In the genomic region with DNA sequence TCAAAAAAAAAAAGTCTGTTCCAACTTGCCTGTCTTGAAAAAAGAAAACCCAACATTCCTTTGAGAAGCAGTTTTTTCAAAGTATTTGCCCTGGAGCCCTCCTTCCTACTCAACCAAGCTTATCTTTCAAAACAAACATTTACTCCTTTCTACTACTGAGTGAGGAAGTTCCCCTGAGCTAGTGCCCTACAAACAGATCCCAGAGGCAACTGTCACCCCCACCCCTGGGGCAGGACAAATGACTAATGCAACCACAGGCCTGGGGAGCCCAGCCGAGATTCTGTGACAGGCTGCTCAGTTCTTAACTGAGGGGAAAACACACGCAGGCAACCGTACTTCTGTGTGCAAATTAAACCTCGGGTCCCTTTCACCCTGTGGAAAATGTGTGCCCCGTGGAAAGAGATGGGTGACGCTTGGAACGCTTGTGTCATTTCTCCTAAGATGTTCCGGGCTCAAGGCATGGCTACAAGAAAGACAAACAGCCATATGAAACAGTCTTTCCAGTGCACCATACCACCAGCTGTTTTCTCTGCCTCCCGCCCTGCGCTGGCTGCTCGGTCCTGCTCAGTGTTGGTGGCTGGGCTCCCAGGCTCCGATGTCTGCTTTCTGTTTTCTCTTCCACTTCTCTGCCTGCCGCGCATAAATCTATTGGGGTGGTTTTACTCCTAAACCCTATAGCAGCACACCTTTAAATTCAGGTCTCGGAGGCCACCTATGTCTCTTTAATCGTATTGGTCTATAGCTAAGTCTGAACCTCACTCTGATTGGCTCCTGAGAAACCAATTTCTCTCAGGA, we compare ENCODE assay signal across 1 mouse cellular context.
A peak's percentile ranks its signal among the peaks of the same experiment; 100 is the strongest.
TF ChIP-seq lines count a peak whose summit lies in the region.

No protein-coding gene starts in this region.

TF ChIP-seq in MEL, 35 proteins besides CTCF, POLR2A, EP300 and RAD21 (continued from another document):
- TF ChIP-seq SMC3 (IDR thresholded peaks at IDR 0.05; ENCODE audit: low read depth, low read length) (0 out of 2 replicates have a peak, but pooled peaks have one; percentile 10), NRF1 (IDR thresholded peaks at IDR 0.05; ENCODE audit: insufficient read depth, low read depth, low read length, poor library complexity, severe bottlenecking) (no peak), SIN3A (IDR thresholded peaks at IDR 0.05; ENCODE audit: low read length) (0 out of 2 replicates have a peak, but pooled peaks have one; percentile 49), MAX (IDR thresholded peaks at IDR 0.05; ENCODE audit: low read length) (no peak), TBP (IDR thresholded peaks at IDR 0.05; ENCODE audit: low read depth, low read length) (no peak), GABPA (IDR thresholded peaks at IDR 0.05; ENCODE audit: low read depth, low read length) (no peak), UBTF (IDR thresholded peaks at IDR 0.05; ENCODE audit: borderline replicate concordance, insufficient read depth, low read depth, low read length) (no peak), TCF12 (IDR thresholded peaks at IDR 0.05; ENCODE audit: low read depth, low read length) (0 out of 2 replicates have a peak, but pooled peaks have one; percentile 19), BHLHE40 (IDR thresholded peaks at IDR 0.05; ENCODE audit: borderline replicate concordance, low read depth, low read length) (no peak), ZNF384 (IDR thresholded peaks at IDR 0.05; ENCODE audit: low read depth, low read length) (peak; percentile 71), ZKSCAN1 (IDR thresholded peaks at IDR 0.05; ENCODE audit: low read depth, low read length) (no peak), KAT2A (conservative IDR thresholded peaks at IDR 0.05; ENCODE audit: low read depth, low read length) (no peak), NELFE (IDR thresholded peaks at IDR 0.05; ENCODE audit: low read depth, low read length) (no peak), USF2 (IDR thresholded peaks at IDR 0.05; ENCODE audit: borderline replicate concordance in 1 of 2, insufficient read depth in 1 of 2, low read depth in 1 of 2, low read length in 2 of 2) (no peak), TAL1 (IDR thresholded peaks at IDR 0.05; ENCODE audit: low read length) (peak; percentile 3; the same call in 1 of the 2 replicates), MAFK (IDR thresholded peaks at IDR 0.05; ENCODE audit: borderline replicate concordance, low read depth, low read length) (no peak), POLR2AphosphoS2 (IDR thresholded peaks at IDR 0.05; ENCODE audit: low read length) (no peak), MYC (IDR thresholded peaks at IDR 0.05; ENCODE audit: low read depth, low read length) (no peak), ETS1 (IDR thresholded peaks at IDR 0.05; ENCODE audit: low read depth, low read length) (peak; percentile 60; the same call in 1 of the 2 replicates), CHD2 (IDR thresholded peaks at IDR 0.05; ENCODE audit: low read length) (no peak), ZC3H11A (IDR thresholded peaks at IDR 0.05; ENCODE audit: low read depth, low read length) (no peak), USF1 (IDR thresholded peaks at IDR 0.05; ENCODE audit: low read depth, low read length) (no peak)
